Mouse (Mus musculus) adrenal gland, adult 8-10 months (tissue): ENCODE measurements around the gene Lrrc59. TPM values are rescaled to one million over a fixed set of nuclear protein-coding genes. Genes with fewer than 3 reads are reported as not detected.

Experiments
- DNase-seq: peaks from one replicate; pipeline ENCODE4 v3.0.0; 2022
- total RNA-seq, 4 experiments: library from RNA; stranded (reverse); gene quantifications; 2 replicates each; pipeline ENCODE4 v1.2.4; 2022

Gene Lrrc59
- 100 to 1,000 TPM in 2 of 4 experiments, 10 to 100 TPM in 2; 91.8 to 129 (median 106) TPM for total RNA-seq

GRCm38 (mm10) chr11:94629199-94629883 is at the start of gene Lrrc59:
Gene Lrrc59, plus strand, starts transcription at chr11:94629767.
- DNase-seq, result peak; percentile 91

GRCm38 (mm10) chr11:94580111-94580740 is 49.3 kb upstream of the Lrrc59 start:
- no peak for DNase-seq

- DNase-seq, result no peak
Observed at GRCm38 (mm10) chr11:94585091-94585490, 44.5 kb upstream of the Lrrc59 start.

- DNase-seq, result no peak
Observed at GRCm38 (mm10) chr11:94587511-94587910, 42.1 kb upstream of the Lrrc59 start.

GRCm38 (mm10) chr11:94596311-94596852 is 33.2 kb upstream of the Lrrc59 start:
- no peak for DNase-seq

- DNase-seq, result peak; percentile 93
Observed at GRCm38 (mm10) chr11:94597319-94597718, 32.2 kb upstream of the Lrrc59 start.

GRCm38 (mm10) chr11:94598437-94599120 is 31.0 kb upstream of the Lrrc59 start:
- no peak for DNase-seq

- no peak for DNase-seq
Observed at GRCm38 (mm10) chr11:94600447-94600846, 29.1 kb upstream of the Lrrc59 start.

- peak; percentile 86 for DNase-seq
Observed at GRCm38 (mm10) chr11:94601321-94602281, 28.0 kb upstream of the Lrrc59 start, which contains the start of gene Acsf2. Gene Acsf2, minus strand, starts transcription at chr11:94601871.

GRCm38 (mm10) chr11:94602356-94602955 is 27.1 kb upstream of the Lrrc59 start:
- DNase-seq, result peak; percentile 38

- no peak for DNase-seq
Observed at GRCm38 (mm10) chr11:94610744-94611740, 18.5 kb upstream of the Lrrc59 start.

GRCm38 (mm10) chr11:94614603-94615002 is 15.0 kb upstream of the Lrrc59 start:
- DNase-seq, result no peak

- no peak for DNase-seq
Observed at GRCm38 (mm10) chr11:94615494-94615893, 14.1 kb upstream of the Lrrc59 start.

GRCm38 (mm10) chr11:94617646-94618045 is 11.9 kb upstream of the Lrrc59 start:
- no peak for DNase-seq

GRCm38 (mm10) chr11:94620766-94621457 is 8.7 kb upstream of the Lrrc59 start:
- no peak for DNase-seq

GRCm38 (mm10) chr11:94621458-94621852 is 8.1 kb upstream of the Lrrc59 start:
- DNase-seq, result no peak

GRCm38 (mm10) chr11:94622162-94622561 is 7.4 kb upstream of the Lrrc59 start:
- no peak for DNase-seq

- no peak for DNase-seq
Observed at GRCm38 (mm10) chr11:94629884-94630198, 274 bp downstream of the Lrrc59 start.

- DNase-seq, result peak; percentile 52
Observed at GRCm38 (mm10) chr11:94630199-94631011, 838 bp downstream of the Lrrc59 start.
